Mouse (Mus musculus) forebrain, embryonic 16.5 days (tissue): ENCODE results near the gene Wipf3. TPM values are rescaled to one million over a fixed set of nuclear protein-coding genes. Genes with fewer than 3 reads are reported as not detected.

Source experiments
- ATAC-seq: fragments of 200-750 bp; cut with Nextera tagmentation; 2 replicates; pipeline ENCODE4 v1.8.0; 2017; ENCODE audit warnings: mild to moderate bottlenecking, moderate library complexity
- H3K27ac ChIP-seq: fragments of 300-500 bp; sonication (generic); 2 replicates; pipeline ENCODE4 v1.5.1; 2014; ENCODE audit warnings: low read length, control low read depth
- H3K27me3 ChIP-seq: fragments of 300-500 bp; sonication (generic); replicated peaks from 2 replicates; pipeline ENCODE4 v1.6.1; 2014; ENCODE audit warnings: low read length; ENCODE audit not compliant: control insufficient read depth, insufficient read depth
- H3K36me3 ChIP-seq: fragments of 300-500 bp; sonication (generic); 2 replicates; pipeline ENCODE4 v1.6.1; 2014; ENCODE audit not compliant: control insufficient read depth, insufficient read depth
- H3K4me1 ChIP-seq: fragments of 300-500 bp; sonication (generic); replicated peaks from 2 replicates; pipeline ENCODE4 v1.6.1; 2014; ENCODE audit warnings: low read length; ENCODE audit not compliant: control insufficient read depth, insufficient read depth
- H3K4me2 ChIP-seq: fragments of 300-500 bp; sonication (generic); 2 replicates; pipeline ENCODE4 v1.6.1; 2014; ENCODE audit warnings: mild to moderate bottlenecking, low read length, control low read depth
- H3K4me3 ChIP-seq: fragments of 300-500 bp; sonication (generic); replicated peaks from 2 replicates; pipeline ENCODE4 v1.5.1; 2014; ENCODE audit warnings: mild to moderate bottlenecking, low read length, control low read depth
- H3K9ac ChIP-seq: fragments of 300-500 bp; sonication (generic); replicated peaks from 2 replicates; pipeline ENCODE4 v1.6.1; 2014; ENCODE audit warnings: low read depth, low read length, control low read depth
- H3K9me3 ChIP-seq: fragments of 300-500 bp; sonication (generic); 2 replicates; pipeline ENCODE4 v1.6.1; 2016; ENCODE audit warnings: low read length; ENCODE audit not compliant: control insufficient read depth
- WGBS: fragments of 180-500 bp; shearing (Covaris S2); extraction: QIAGEN DNeasy Blood & Tissue Kit; methylation state at CpG from one replicate; pipeline ENCODE4 v1.1.7; 2014; 5-methylcytosine and 5-hydroxymethylcytosine counted together
- polyA plus RNA-seq: library from polyadenylated mRNA; unstranded; fragments of >200 nt; fragmentation: Nextera tagmentation; extraction: Ambion mirVana; gene quantifications from 2 replicates; pipeline ENCODE4 v1.2.1, GENCODE M21; 2015

Wipf3 gene
- polyA plus RNA-seq, 1 experiment from 2014 or later = 5.5 TPM

- 20% methylated on average over 12 of the region's 12 CpGs for WGBS
- Histone ChIP-seq H3K27me3 (no peaks in the 10 kb centered on the region), H3K4me2 (peak overlapping the region; percentile 43), H3K4me1 (peaks cover 10% of the 10 kb centered on the region), H3K9ac (peak overlapping the region; percentile 12), H3K9me3 (no peaks in the 10 kb centered on the region), H3K4me3 (peak overlapping the region; percentile 18), H3K36me3 (no peaks in the 10 kb centered on the region), H3K27ac (no peak overlapping the region)
- peak; percentile 63 for ATAC-seq
Measured at GRCm38 (mm10) chr6:54485000-54485399, 55.6 kb downstream of the Wipf3 start.

GRCm38 (mm10) chr6:54485435-54485901 is 56.1 kb downstream of the Wipf3 start:
- H3K4me1 ChIP-seq = peaks cover 10% of the 10 kb centered on the region
- no peaks in the 10 kb centered on the region for H3K9me3 ChIP-seq
- H3K4me3 ChIP-seq = peak overlapping the region; percentile 18
- peak; percentile 52 for ATAC-seq
- peak overlapping the region; percentile 43 for H3K4me2 ChIP-seq
- WGBS = 3% methylated on average over 21 of the region's 25 CpGs
- no peaks in the 10 kb centered on the region for H3K27me3 ChIP-seq
- peak overlapping the region; percentile 12 for H3K9ac ChIP-seq
- no peaks in the 10 kb centered on the region for H3K36me3 ChIP-seq
- no peak overlapping the region for H3K27ac ChIP-seq

GRCm38 (mm10) chr6:54485973-54486569 is 56.7 kb downstream of the Wipf3 start:
- no peaks in the 10 kb centered on the region for H3K36me3 ChIP-seq
- H3K4me1 ChIP-seq = peaks cover 10% of the 10 kb centered on the region
- no peaks in the 10 kb centered on the region for H3K27me3 ChIP-seq
- H3K27ac ChIP-seq = no peak overlapping the region
- 40% methylated on average over 6 of the region's 6 CpGs for WGBS
- no peak overlapping the region for H3K9ac ChIP-seq
- H3K4me2 ChIP-seq = peak overlapping the region; percentile 43; the same call in 1 of the 2 replicates
- no peak for ATAC-seq
- H3K4me3 ChIP-seq = no peak overlapping the region
- H3K9me3 ChIP-seq = no peaks in the 10 kb centered on the region

GRCm38 (mm10) chr6:54491074-54491473 is 61.7 kb downstream of the Wipf3 start:
- no peaks in the 10 kb centered on the region for H3K36me3 ChIP-seq
- H3K9me3 ChIP-seq = no peaks in the 10 kb centered on the region
- no peak overlapping the region for H3K9ac ChIP-seq
- ATAC-seq = no peak
- H3K27me3 ChIP-seq = no peaks in the 10 kb centered on the region
- H3K4me3 ChIP-seq = no peak overlapping the region
- no peaks in the 10 kb centered on the region for H3K4me1 ChIP-seq
- no peak overlapping the region for H3K27ac ChIP-seq
- WGBS = 82% methylated on average over 7 of the region's 7 CpGs
- no peak overlapping the region for H3K4me2 ChIP-seq

- Histone ChIP-seq H3K4me2 (no peak overlapping the region), H3K27me3 (no peaks in the 10 kb centered on the region), H3K4me3 (no peak overlapping the region), H3K27ac (no peak overlapping the region), H3K9me3 (no peaks in the 10 kb centered on the region), H3K9ac (no peak overlapping the region), H3K4me1 (no peaks in the 10 kb centered on the region), H3K36me3 (no peaks in the 10 kb centered on the region)
- no peak for ATAC-seq
Measured at GRCm38 (mm10) chr6:54494097-54494496, 64.7 kb downstream of the Wipf3 start.

GRCm38 (mm10) chr6:54494612-54495398 is 65.4 kb downstream of the Wipf3 start:
- H3K4me1 ChIP-seq = no peaks in the 10 kb centered on the region
- WGBS = 57% methylated on average over 11 of the region's 11 CpGs
- H3K4me3 ChIP-seq = no peak overlapping the region
- H3K36me3 ChIP-seq = no peaks in the 10 kb centered on the region
- H3K27me3 ChIP-seq = no peaks in the 10 kb centered on the region
- H3K27ac ChIP-seq = no peak overlapping the region
- H3K9me3 ChIP-seq = no peaks in the 10 kb centered on the region
- no peak for ATAC-seq
- H3K9ac ChIP-seq = no peak overlapping the region
- no peak overlapping the region for H3K4me2 ChIP-seq

GRCm38 (mm10) chr6:54496214-54496613 is 66.8 kb downstream of the Wipf3 start:
- no peaks in the 10 kb centered on the region for H3K27me3 ChIP-seq
- H3K36me3 ChIP-seq = peaks cover 3% of the 10 kb centered on the region; the same call in 1 of the 2 replicates
- H3K4me3 ChIP-seq = no peak overlapping the region
- no peak overlapping the region for H3K27ac ChIP-seq
- H3K9me3 ChIP-seq = 0 out of 2 replicates have a peak, but pooled peaks cover 2% of the 10 kb centered on the region
- H3K9ac ChIP-seq = no peak overlapping the region
- no peak for ATAC-seq
- 78% methylated on average over 7 of the region's 7 CpGs for WGBS
- no peaks in the 10 kb centered on the region for H3K4me1 ChIP-seq
- H3K4me2 ChIP-seq = no peak overlapping the region

GRCm38 (mm10) chr6:54502661-54503115 is 73.3 kb downstream of the Wipf3 start:
- H3K27ac ChIP-seq = no peak overlapping the region
- H3K9me3 ChIP-seq = 0 out of 2 replicates have a peak, but pooled peaks cover 2% of the 10 kb centered on the region
- ATAC-seq = no peak
- H3K4me1 ChIP-seq = peaks cover under 1% of the 10 kb centered on the region; the same call in 1 of the 2 replicates
- WGBS = 89% methylated on average over 6 of the region's 6 CpGs
- no peaks in the 10 kb centered on the region for H3K27me3 ChIP-seq
- peaks cover 5% of the 10 kb centered on the region; the same call in 1 of the 2 replicates for H3K36me3 ChIP-seq
- H3K9ac ChIP-seq = no peak overlapping the region
- no peak overlapping the region for H3K4me2 ChIP-seq
- H3K4me3 ChIP-seq = no peak overlapping the region

- no peaks in the 10 kb centered on the region for H3K27me3 ChIP-seq
- H3K9me3 ChIP-seq = no peaks in the 10 kb centered on the region
- 90% methylated on average over 11 of the region's 11 CpGs for WGBS
- no peak for ATAC-seq
- H3K27ac ChIP-seq = no peak overlapping the region
- peaks cover 13% of the 10 kb centered on the region for H3K4me1 ChIP-seq
- peaks cover 6% of the 10 kb centered on the region for H3K36me3 ChIP-seq
- no peak overlapping the region for H3K9ac ChIP-seq
- H3K4me3 ChIP-seq = no peak overlapping the region
- no peak overlapping the region for H3K4me2 ChIP-seq
Measured at GRCm38 (mm10) chr6:54506318-54506717, 76.9 kb downstream of the Wipf3 start.
